Mouse (Mus musculus) forebrain, embryonic 11.5 days (tissue): ENCODE measurements at regions not wholly inside any gene's neighbourhood (a gene's known extent, or its start where the extent isn't known, plus 50 kb on each side); places are given as distances from the start of the nearest gene placed in this dataset.

ENCODE experiments used
- ATAC-seq: fragments of 200-750 bp; cut with Nextera tagmentation; replicated peaks from 2 replicates; pipeline ENCODE4 v1.8.0; 2017; ENCODE audit warnings: moderate TSS enrichment; ENCODE audit not compliant: low FRiP score
- DNase-seq: peaks from one replicate; pipeline ENCODE4 v3.0.0-alpha.2; 2017; ENCODE audit warnings: low spot score
- H3K27ac ChIP-seq: fragments of 300-500 bp; sonication (generic); 2 replicates; pipeline ENCODE4 v1.5.1; 2014; ENCODE audit warnings: low read depth, low read length
- H3K27me3 ChIP-seq: fragments of 300-500 bp; sonication (generic); 2 replicates; pipeline ENCODE4 v1.6.1; 2014; ENCODE audit warnings: mild to moderate bottlenecking, low read length, mixed read lengths; ENCODE audit not compliant: control insufficient read depth, insufficient read depth
- H3K36me3 ChIP-seq: fragments of 300-500 bp; sonication (generic); 2 replicates; pipeline ENCODE4 v1.6.1; 2014; ENCODE audit warnings: mild to moderate bottlenecking, low read length, moderate library complexity, mixed read lengths; ENCODE audit not compliant: control insufficient read depth, insufficient read depth
- H3K4me1 ChIP-seq: fragments of 300-500 bp; sonication (generic); replicated peaks from 2 replicates; pipeline ENCODE4 v1.6.1; 2014; ENCODE audit warnings: low read length, mixed read lengths; ENCODE audit not compliant: control insufficient read depth, insufficient read depth
- H3K4me2 ChIP-seq: fragments of 300-500 bp; sonication (generic); 2 replicates; pipeline ENCODE4 v1.6.1; 2014; ENCODE audit warnings: low read depth, mild to moderate bottlenecking, low read length, moderate library complexity, mixed read lengths; ENCODE audit not compliant: severe bottlenecking
- H3K4me3 ChIP-seq: fragments of 300-500 bp; sonication (generic); 2 replicates; pipeline ENCODE4 v1.5.1; 2014; ENCODE audit warnings: low read depth, low read length
- H3K9ac ChIP-seq: fragments of 300-500 bp; sonication (generic); 2 replicates; pipeline ENCODE4 v1.6.1; 2014; ENCODE audit warnings: low read length
- H3K9me3 ChIP-seq: fragments of 300-500 bp; sonication (generic); 2 replicates; pipeline ENCODE4 v1.6.1; 2016; ENCODE audit warnings: low read length, mixed read lengths; ENCODE audit not compliant: control insufficient read depth
- WGBS: fragments of 180-500 bp; shearing (Covaris S2); extraction: QIAGEN DNeasy Blood & Tissue Kit; methylation state at CpG from one replicate; pipeline ENCODE4 v1.1.7; 2014; 5-methylcytosine and 5-hydroxymethylcytosine counted together

DNA sequence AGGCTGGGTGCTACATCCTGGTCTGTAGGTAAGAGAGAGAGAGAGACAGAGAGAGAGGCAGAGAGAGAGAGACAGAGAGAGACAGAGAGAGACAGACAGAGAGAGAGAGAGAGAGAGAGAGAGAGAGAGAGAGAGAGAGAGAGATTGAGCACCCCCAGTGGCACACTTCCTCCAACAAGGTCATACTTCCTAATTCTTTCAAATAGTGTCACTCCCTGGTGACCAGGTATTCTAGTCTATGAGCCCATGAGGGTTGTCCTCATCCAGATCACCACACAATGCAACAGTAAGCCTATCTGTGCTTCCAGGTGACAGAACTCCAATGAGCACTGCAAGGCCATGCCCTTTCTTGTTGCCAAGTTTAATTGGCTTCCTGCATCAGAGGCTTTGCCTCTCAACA, 129.0 kb upstream of the Jun start:
- Histone ChIP-seq H3K4me2 (no peak overlapping the region), H3K9ac (no peak overlapping the region), H3K9me3 (no peaks in the 10 kb centered on the region), H3K27ac (no peak overlapping the region), H3K36me3 (no peaks in the 10 kb centered on the region), H3K4me1 (no peaks in the 10 kb centered on the region), H3K27me3 (no peaks in the 10 kb centered on the region), H3K4me3 (no peak overlapping the region)
- DNase-seq: no peak
- ATAC-seq: no peak

DNA sequence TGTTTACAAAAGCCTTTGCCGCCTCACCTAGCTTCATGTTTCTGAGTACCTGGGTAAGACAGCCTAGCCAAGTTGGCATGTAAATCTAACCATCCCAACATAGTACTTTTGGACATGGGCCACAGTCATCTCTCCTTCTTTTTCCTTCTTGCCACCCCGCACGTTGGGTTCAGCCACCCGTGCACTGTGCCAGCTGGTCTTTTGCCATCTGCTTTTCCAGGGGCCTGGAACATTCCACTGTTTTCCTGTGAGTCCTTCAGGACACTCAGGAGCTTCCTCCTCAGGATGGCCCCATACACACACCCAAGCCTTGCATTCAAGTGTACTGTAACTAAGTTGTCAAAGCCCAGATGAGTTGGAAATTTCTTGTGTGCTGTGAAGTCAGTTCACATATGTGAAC, 132.2 kb upstream of the Jun start:
- DNase-seq (no peak), ATAC-seq (no peak)
- no peak overlapping the region for H3K27ac ChIP-seq
- H3K27me3 ChIP-seq: peaks cover 2% of the 10 kb centered on the region; the same call in 1 of the 2 replicates
- no peaks in the 10 kb centered on the region for H3K36me3 ChIP-seq
- WGBS: 90% methylated on average over 4 of the region's 4 CpGs
- H3K4me1 ChIP-seq: no peaks in the 10 kb centered on the region
- no peaks in the 10 kb centered on the region for H3K9me3 ChIP-seq
- H3K4me2 ChIP-seq: no peak overlapping the region
- no peak overlapping the region for H3K4me3 ChIP-seq
- no peak overlapping the region for H3K9ac ChIP-seq

DNA sequence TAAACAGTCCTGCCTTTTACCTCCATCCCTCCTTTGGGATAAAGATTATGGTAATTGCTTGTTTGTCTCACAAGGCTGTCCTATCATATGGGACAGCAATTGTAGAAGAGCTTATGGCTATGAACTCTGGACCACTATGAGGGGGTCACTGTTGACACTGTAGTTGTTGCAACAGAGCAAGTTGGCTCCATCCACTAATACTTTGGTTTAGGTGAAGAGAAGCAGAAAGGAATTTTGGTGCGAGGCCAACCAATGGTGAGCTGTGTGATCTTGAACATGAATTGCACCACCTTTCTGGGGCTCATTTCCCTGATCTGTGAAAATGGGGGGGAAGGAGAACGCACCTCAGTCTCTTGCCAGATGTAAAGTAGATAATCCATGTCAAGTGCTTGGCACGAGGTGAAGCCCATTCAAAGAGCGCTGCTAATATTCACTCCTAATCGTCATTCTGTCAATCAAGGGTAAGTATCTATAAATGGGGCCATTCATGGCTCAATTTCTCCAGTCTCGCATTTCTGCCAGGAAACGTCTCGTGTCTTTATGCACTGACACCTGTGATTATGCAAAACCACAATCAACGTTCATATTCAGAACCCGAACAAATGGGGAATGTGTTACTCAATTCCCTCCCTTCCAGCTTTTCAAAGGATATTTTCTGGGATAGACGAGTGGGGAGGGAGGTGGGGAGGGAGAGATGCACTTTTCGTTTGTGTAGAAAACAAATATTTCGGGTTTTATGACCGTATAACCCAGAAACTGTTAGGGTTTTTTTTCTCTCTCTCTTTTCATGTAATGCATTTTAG, 133.3 kb upstream of the Jun start:
- no peaks in the 10 kb centered on the region for H3K9me3 ChIP-seq
- DNase-seq (no peak), ATAC-seq (peak; percentile 82)
- no peak overlapping the region for H3K4me3 ChIP-seq
- H3K27me3 ChIP-seq: peaks cover 2% of the 10 kb centered on the region; the same call in 1 of the 2 replicates
- WGBS: 38% methylated on average over 14 of the region's 14 CpGs
- no peak overlapping the region for H3K4me2 ChIP-seq
- H3K4me1 ChIP-seq: no peaks in the 10 kb centered on the region
- H3K27ac ChIP-seq: no peak overlapping the region
- H3K36me3 ChIP-seq: no peaks in the 10 kb centered on the region
- no peak overlapping the region for H3K9ac ChIP-seq

DNA sequence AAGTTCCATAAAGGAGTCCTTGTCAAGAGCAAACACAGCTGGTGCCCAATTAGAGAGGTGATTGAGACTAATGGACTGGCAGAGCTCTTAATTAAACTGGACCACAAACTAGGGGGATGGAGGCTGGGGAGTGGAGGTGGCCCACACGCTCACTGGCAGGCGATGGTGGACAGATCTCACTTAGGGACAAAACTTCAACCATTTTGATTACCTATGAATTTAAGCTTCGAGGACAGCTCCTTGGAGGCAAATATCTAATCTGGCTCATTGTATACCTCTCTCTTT, 133.8 kb upstream of the Jun start:
- 48% methylated on average over 3 of the region's 3 CpGs for whole genome bisulfite sequencing
- peak; percentile 67 for DNase-seq
- H3K36me3 ChIP-seq: no peaks in the 10 kb centered on the region
- H3K9ac ChIP-seq: no peak overlapping the region
- no peaks in the 10 kb centered on the region for H3K9me3 ChIP-seq
- H3K4me1 ChIP-seq: no peaks in the 10 kb centered on the region
- ATAC-seq: peak; percentile 90
- H3K27ac ChIP-seq: no peak overlapping the region
- no peak overlapping the region for H3K4me3 ChIP-seq
- peaks cover 2% of the 10 kb centered on the region; the same call in 1 of the 2 replicates for H3K27me3 ChIP-seq
- no peak overlapping the region for H3K4me2 ChIP-seq

DNA sequence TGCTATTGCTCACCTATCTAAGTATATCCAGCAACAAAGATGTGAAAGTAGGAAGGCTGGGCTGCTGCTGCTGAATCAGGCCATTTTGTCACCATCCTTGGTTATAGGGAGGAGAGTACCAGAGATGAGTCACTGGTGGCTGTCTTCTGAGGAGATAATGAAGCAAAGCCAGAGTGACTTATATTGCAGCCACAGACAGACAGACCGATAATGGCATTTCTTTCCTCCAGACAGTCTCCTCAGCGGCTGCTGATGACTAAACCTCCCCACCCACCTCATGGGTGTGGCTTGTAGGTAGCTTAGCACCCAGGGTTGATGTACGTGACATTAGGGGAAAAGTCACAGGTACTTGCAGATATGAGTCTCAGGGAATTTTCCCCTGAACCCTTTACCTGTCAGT, 136.1 kb upstream of the Jun start:
- no peak for DNase-seq

DNA sequence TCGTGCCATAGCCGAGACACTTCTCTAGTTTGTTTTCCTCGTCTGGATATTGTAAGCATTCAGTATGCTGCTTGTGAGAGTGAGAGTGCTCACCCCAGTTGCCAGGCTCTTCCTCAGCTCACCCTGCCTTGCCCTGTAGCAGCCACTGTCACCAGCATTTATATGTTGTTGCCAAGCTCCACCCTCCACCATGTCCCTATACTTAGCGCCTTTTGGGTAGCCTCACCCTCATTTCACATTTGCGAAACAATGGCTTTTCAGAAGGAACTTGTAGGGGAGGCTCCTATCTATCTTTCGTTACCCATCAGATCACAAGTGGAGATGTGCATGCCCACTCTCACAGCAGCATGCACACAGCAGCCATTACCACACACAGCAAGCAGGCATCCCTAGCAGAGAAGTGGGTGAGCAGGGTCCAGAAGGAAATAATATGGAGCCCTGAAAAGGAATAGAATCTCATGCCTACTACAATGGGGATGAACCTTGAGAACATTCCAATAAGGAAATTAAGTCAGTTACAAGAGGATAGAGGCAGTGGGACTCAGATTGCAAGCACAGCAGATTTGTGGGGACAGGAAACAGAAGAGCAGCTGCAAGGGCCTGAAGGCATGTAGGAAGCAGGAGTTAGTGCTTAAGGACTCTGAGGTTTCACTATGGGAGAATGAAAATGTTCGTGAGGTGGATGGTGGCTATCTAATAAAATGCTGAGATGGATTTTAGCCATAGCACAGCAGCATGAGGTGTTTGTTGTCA, 139.8 kb upstream of the Jun start:
- DNase-seq (no peak), ATAC-seq (no peak)
- no peaks in the 10 kb centered on the region for H3K4me1 ChIP-seq
- H3K9ac ChIP-seq: no peak overlapping the region
- peaks cover 2% of the 10 kb centered on the region; the same call in 1 of the 2 replicates for H3K27me3 ChIP-seq
- 86% methylated on average over 7 of the region's 7 CpGs for WGBS
- no peak overlapping the region for H3K4me3 ChIP-seq
- no peaks in the 10 kb centered on the region for H3K36me3 ChIP-seq
- H3K4me2 ChIP-seq: no peak overlapping the region
- H3K9me3 ChIP-seq: no peaks in the 10 kb centered on the region
- H3K27ac ChIP-seq: no peak overlapping the region

More for the DNA sequence above, 136.1 kb upstream of the Jun start:
- H3K4me2 ChIP-seq: no peak overlapping the region
- WGBS: 93% methylated on average over 3 of the region's 3 CpGs
- H3K27ac ChIP-seq: no peak overlapping the region
- H3K36me3 ChIP-seq: no peaks in the 10 kb centered on the region
- H3K9me3 ChIP-seq: no peaks in the 10 kb centered on the region
- H3K9ac ChIP-seq: no peak overlapping the region
- H3K27me3 ChIP-seq: peaks cover 2% of the 10 kb centered on the region; the same call in 1 of the 2 replicates
- H3K4me1 ChIP-seq: no peaks in the 10 kb centered on the region
- no peak for ATAC-seq
- H3K4me3 ChIP-seq: no peak overlapping the region

DNA sequence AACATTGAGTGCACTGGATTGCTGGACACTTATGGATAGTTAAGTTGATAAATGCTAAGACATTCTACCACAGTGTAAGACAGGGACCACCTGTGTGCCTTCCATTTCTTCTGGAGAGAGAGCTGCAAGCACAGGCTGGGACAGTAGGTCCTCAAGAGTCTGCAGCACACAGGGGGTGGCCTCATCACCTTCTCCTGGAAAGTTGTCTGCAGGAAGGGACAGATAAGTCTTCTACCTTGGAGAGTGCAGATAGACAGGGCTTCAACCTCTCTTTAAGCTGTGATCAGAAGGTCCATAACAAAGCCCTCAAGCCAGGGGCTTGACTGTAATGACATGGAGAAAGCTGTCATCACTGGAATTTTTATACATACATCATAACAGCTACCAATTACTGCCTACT, 140.5 kb upstream of the Jun start:
- Histone ChIP-seq H3K27ac (no peak overlapping the region), H3K36me3 (no peaks in the 10 kb centered on the region), H3K4me1 (no peaks in the 10 kb centered on the region), H3K4me3 (no peak overlapping the region), H3K9ac (no peak overlapping the region), H3K4me2 (no peak overlapping the region), H3K27me3 (peaks cover under 1% of the 10 kb centered on the region; the same call in 1 of the 2 replicates), H3K9me3 (no peaks in the 10 kb centered on the region)
- DNase-seq (no peak), ATAC-seq (no peak)

DNA sequence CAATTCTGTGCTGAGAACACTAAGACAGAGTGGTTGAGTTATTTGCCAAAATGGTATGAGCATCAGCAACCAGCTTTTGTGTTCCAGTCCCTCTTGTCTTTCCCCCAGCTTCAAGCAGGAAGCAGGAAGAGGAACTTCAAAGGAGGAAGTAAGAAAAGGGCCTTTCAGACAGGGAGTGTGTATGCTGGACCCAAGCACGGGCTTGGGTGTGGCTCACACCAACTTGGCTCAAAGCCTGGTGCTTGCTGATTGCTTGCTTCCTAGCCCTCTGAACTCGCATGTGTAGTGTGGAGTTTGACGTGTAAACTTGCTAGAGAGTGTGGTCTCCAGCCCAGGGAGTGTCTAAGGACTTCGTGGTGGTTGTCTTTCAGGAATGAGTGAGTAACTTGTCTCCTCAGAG, 141.0 kb upstream of the Jun start:
- no peak overlapping the region for H3K4me3 ChIP-seq
- ATAC-seq: no peak
- H3K27ac ChIP-seq: no peak overlapping the region
- no peaks in the 10 kb centered on the region for H3K4me1 ChIP-seq
- H3K27me3 ChIP-seq: no peaks in the 10 kb centered on the region; the same call in 1 of the 2 replicates
- no peaks in the 10 kb centered on the region for H3K36me3 ChIP-seq
- no peak overlapping the region for H3K9ac ChIP-seq
- DNase-seq: no peak
- no peaks in the 10 kb centered on the region for H3K9me3 ChIP-seq
- H3K4me2 ChIP-seq: no peak overlapping the region
- WGBS: 63% methylated on average over 4 of the region's 4 CpGs

DNA sequence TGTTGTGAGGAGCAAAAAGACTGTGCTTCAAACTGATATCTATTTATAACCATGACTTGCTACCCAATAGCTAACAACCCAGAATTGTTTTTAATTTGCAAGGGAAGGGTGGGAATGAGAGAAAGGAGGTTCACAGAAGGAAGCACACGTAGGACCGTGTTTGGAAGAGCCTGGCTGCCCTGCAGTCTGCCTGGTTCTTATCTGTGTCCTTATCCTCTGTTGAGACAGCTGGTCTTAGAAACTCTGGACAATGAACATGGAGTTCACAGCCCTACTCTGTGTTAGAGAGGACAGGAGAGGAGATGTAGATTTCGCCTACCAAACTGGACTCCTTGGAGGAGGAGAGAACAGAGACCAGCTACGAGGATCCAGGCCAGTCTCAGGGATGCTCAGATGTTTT, 141.5 kb upstream of the Jun start:
- Histone ChIP-seq H3K4me3 (no peak overlapping the region), H3K27me3 (no peaks in the 10 kb centered on the region; the same call in 1 of the 2 replicates), H3K27ac (no peak overlapping the region), H3K4me2 (no peak overlapping the region), H3K9ac (no peak overlapping the region), H3K9me3 (no peaks in the 10 kb centered on the region), H3K36me3 (no peaks in the 10 kb centered on the region), H3K4me1 (no peaks in the 10 kb centered on the region)
- no peak for ATAC-seq
- DNase-seq: no peak
- WGBS: 91% methylated on average over 4 of the region's 4 CpGs
